Mouse (Mus musculus): ENCODE measurements around the gene Sdk2.
A peak's percentile ranks its signal among the peaks of the same experiment; 100 is the strongest.

Sdk2 gene

GRCm38 (mm10) chr11:113828081-113828554 is 238.7 kb downstream of the Sdk2 start:
- DNase-seq (ENCODE audit: low read depth) = no peak

- DNase-seq (ENCODE audit: low read depth) = no peak
Observed at GRCm38 (mm10) chr11:113820005-113820404, 246.8 kb downstream of the Sdk2 start.

GRCm38 (mm10) chr11:113819001-113819400 is 247.8 kb downstream of the Sdk2 start:
- DNase-seq (ENCODE audit: low read depth) = no peak

- DNase-seq (ENCODE audit: low read depth) = no peak
Observed at GRCm38 (mm10) chr11:113816971-113817548, 249.8 kb downstream of the Sdk2 start.

GRCm38 (mm10) chr11:113816439-113816838 is 250.4 kb downstream of the Sdk2 start:
- no peak for DNase-seq (ENCODE audit: low read depth)

- no peak for DNase-seq (ENCODE audit: low read depth)
Observed at GRCm38 (mm10) chr11:113811546-113812339, 255.1 kb downstream of the Sdk2 start.

DNA sequence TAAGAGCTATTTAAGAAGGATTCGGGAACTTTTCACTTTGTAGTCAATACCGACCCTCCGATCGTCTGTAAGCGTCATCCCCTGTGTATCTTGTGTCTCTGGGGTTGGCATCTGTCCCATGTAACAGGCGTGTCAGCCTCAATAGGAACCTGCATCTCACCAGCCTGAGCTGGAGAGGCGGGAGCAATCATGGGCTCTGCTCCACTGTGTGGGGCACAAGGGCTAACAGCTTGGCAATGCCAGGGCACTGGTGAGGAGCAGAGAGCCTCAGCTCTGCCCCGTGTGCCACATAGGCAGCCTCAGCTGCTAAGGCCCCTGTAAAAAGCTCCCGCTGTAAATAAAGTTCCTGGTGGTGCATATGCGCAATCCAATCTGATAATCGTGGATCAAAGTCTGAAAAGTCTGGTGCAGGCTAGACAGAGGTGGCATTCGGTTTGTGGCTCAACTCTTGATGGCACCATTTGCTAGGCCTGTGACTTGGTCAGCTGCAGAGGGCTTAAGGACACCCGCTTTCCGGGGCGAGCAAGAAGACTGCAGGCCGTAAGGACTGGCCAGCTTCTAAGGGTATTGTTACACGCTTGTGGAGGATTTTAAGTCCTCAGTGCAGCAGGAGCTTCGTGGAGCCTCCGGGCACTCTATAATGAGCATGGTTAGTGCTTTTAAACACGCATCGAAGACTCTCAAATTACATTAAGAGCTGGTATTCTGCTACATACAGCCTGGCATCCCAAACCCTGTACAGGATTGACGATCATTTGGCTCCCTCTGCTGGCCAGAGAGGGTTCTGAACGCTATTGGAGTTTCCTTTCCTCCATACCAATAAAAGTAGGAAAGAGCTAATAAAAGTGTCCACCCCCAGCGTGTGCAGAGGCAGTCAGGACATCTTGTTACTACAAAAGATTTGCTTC is 256.0 kb downstream of the Sdk2 start:
- DNase-seq (ENCODE audit: low read depth) = peak; percentile 71

- no peak for DNase-seq (ENCODE audit: low read depth)
Observed at GRCm38 (mm10) chr11:113807086-113807485, 259.8 kb downstream of the Sdk2 start.

GRCm38 (mm10) chr11:113806382-113807077 is 260.3 kb downstream of the Sdk2 start:
- DNase-seq (ENCODE audit: low read depth) = no peak

GRCm38 (mm10) chr11:113805974-113806373 is 260.9 kb downstream of the Sdk2 start:
- no peak for DNase-seq (ENCODE audit: low read depth)

GRCm38 (mm10) chr11:113803321-113803941 is 263.4 kb downstream of the Sdk2 start:
- DNase-seq (ENCODE audit: low read depth) = peak; percentile 42

- no peak for DNase-seq (ENCODE audit: low read depth)
Observed at GRCm38 (mm10) chr11:113802456-113802855, 264.4 kb downstream of the Sdk2 start.

DNA sequence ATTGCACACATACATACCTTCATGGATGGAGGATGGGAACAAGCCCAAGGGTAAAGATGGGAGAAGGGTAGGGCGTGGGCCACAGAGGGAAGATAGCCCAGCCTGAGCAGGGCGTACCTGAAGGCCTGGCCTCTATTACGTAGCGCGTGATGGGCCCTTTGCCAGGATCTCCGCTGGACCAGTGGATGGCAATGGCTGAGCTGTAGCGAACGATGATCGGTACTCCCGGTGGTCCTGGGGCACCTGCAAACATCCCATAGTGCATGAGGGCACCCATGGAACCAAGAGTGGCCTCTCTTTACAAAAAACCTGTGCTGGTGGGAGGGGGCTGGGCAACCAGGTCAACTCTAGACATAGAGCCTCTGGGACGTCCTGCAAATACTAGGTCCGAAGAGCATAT is 266.8 kb downstream of the Sdk2 start:
- DNase-seq (ENCODE audit: low read depth) = no peak

DNA sequence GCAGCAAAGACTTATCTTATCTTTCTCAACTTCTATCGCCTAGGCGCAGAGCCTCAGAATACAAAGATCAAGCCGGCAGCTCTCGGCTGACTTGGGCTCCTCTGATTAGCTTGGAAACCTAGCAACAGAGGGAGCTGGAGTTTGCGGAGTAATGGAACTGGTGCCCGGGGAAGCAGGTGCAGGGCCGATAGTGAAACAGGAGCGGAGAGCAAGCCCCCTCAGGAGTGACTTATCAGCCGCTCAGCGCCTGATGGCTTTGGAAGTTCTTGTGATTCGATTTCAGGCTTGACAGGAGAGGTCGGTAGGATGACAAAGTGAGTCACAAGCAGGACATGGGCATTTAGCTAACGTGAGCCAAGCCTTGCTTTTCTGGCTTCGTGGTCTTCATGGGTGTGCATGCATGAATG is 267.8 kb downstream of the Sdk2 start:
- peak; percentile 65 for DNase-seq (ENCODE audit: low read depth)

- DNase-seq (ENCODE audit: low read depth) = no peak
Observed at GRCm38 (mm10) chr11:113798011-113798410, 268.8 kb downstream of the Sdk2 start.

DNA sequence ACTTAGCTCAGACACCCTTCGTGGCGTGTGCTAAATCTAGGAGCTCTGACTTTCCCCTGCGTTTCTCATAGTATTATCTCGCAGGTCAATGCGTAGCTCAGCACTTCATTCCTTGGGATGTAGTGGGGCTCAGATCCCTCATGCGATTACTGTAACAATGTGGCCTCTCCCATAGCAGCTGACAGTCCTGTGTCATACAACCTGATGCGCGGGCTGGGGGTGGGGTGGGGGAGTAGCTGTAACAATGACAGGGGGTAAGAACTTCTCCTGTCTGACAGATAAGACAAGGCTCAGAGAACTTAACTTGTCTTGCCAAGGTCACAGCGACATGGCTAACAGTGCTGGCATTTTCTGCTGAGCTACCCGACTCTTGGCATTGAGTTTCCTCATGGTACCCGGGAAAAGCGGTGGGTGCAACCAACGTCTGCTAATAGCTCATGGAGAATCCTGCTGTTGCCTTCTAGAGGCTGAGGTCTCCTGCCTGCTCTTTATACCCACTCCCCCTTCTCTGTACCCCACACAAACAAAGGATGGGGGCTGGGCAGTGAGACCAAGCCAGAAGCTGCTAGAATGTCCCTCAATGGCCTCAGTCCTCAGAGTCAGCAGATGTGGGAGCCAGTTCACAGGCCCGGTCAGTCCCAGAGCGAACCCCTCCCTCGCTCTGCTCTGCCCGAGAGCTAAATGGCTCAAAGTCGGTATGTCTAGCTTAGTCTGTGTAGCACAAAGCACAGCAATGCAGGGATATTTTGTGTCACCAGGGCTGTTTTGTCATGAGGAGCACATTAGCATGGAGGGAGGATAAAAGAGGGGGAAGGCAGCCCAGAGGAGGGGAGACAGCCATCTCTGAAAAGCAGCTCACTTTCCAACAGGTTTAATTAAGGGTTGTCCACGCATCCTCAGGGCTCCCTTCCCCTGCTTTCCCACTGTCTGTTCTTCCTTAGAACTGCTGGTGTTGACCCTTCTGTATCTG is 269.5 kb downstream of the Sdk2 start:
- DNase-seq (ENCODE audit: low read depth) = no peak

GRCm38 (mm10) chr11:113795846-113796245 is 271.0 kb downstream of the Sdk2 start:
- DNase-seq (ENCODE audit: low read depth) = no peak

DNA sequence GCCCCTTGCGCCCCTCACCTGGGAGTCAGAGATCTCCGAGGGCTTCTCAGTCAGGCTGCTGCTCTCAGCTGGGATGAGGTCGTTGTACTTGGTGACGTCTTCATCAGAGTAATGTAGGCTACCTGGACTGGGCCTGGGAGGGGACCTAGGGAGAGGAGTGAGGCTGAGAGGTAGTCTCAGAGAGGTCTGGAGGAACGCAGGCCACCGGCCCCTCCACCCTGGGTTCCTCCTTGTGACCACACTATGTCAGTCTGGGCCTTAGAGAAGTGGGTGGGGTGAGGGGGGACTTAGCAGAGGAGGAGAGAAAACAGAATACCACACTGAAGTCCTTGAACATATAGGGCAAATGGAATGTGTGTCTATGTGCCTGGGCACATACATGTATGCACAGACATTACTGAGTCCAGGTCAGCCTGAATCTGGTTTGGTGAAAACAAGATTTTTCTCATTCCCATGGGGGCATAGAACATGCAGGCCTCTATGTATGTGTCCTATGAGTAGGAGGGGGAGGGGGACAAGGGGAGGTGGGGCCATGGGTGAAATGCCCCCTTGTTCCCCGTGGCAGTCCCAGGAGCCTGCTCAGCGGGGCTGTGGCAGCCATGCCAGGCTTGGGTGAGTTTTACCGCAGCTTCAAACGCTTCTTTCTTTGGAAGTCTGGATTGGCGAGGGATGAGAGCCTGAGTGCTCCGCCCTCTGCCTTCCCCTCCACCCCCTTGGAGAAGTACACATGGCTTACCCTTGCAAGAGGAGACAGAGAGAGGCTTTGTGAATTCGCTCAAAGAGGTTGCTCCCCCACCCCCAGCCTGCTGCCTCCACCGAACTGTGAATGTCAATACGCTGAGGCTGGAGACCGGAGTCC is 275.3 kb downstream of the Sdk2 start:
- DNase-seq (ENCODE audit: low read depth) = no peak

DNA sequence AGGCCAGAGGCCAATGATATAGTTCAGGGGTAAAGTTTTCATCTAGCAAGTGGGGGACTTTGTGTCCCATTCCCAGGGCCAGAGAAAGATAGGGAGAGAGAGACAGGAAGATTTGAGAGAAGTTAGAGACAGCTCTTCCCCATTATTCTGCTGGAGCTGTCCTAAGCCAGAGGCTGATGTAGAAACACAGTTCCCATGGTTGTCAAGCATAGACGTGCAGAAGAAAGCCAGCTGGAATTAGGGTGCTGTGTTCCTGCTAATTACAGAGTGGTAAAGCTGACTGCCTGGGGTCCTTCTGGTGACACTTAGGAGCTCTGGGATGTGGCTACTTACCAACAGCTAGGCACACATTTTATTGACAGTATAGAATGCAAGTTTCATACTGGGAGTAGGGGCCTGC is 277.7 kb downstream of the Sdk2 start:
- no peak for DNase-seq (ENCODE audit: low read depth)

Data from c-Kit-positive CD71-positive TER-119-negative erythroid progenitor cells, embryonic 14.5 days (primary cell).